Mouse (Mus musculus): ENCODE measurements around the gene Chkb. TPM values are rescaled to one million over a fixed set of nuclear protein-coding genes. Genes with fewer than 3 reads are reported as not detected.
A peak's percentile ranks its signal among the peaks of the same experiment; 100 is the strongest.

The Chkb gene
- polyA plus RNA-seq, 1 experiment: 45.7 TPM

GRCm38 (mm10) chr15:89452906-89453864, 23.5 kb upstream of the Chkb start:
- Histone ChIP-seq H3K9ac (ENCODE audit: low read depth, poor library complexity, severe bottlenecking) (no peak overlapping the region), H3K4me1 (ENCODE audit: control insufficient read depth, insufficient read depth, low read length) (peaks cover 2% of the 10 kb centered on the region), H3K9me3 (replicated peaks; ENCODE audit: control insufficient read depth, insufficient read depth, low read length, poor library complexity, severe bottlenecking) (no peaks in the 10 kb centered on the region), H3K36me3 (ENCODE audit: control insufficient read depth, insufficient read depth, low read length, poor library complexity, severe bottlenecking) (no peaks in the 10 kb centered on the region), H3K27me3 (ENCODE audit: control insufficient read depth, insufficient read depth, low read length, poor library complexity, severe bottlenecking) (no peaks in the 10 kb centered on the region), H3K4me3 (ENCODE audit: low read depth, low read length) (peak overlapping the region; percentile 89), H3K27ac (ENCODE audit: insufficient read depth, low read length) (no peak overlapping the region)
- no peak for TF ChIP-seq CTCF (IDR thresholded peaks at IDR 0.05; ENCODE audit: low read depth, low read length)
- TF ChIP-seq EP300 (IDR thresholded peaks at IDR 0.05; ENCODE audit: insufficient read depth, low read depth, low read length): no peak
- no peak for TF ChIP-seq POLR2A (IDR thresholded peaks at IDR 0.05; ENCODE audit: insufficient read depth, low read length)

DNA sequence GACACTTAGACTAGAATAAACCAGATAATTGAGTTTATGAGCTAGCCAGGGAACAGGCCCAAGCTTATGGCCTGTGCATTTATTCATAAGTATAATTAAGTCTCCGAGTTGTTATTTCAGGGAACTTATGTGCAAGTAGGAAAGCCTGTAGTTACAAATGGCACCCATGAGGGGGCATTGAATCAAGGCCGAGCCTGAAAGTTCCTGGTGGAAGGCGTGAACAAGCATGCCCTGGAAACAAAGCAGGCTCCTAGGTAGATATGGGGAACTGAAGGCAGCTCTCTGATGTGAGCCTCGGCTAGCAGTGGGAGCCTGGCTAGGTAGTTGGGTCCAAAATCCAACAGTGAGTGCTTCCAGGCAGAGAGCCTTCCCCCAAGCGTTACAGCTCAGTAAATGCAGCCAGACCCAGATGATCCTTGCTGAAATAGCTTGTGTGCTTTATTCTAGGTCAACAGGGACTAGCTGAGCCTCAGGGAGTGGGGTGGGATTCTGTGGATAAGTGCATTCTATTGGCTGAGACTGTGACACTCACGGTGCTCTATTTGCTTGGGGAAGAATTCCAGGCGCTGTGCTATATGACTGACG, 12.9 kb upstream of the Chkb start:
- no peaks in the 10 kb centered on the region for H3K9me3 ChIP-seq (replicated peaks; ENCODE audit: control insufficient read depth, insufficient read depth, low read length, poor library complexity, severe bottlenecking)
- H3K9ac ChIP-seq (ENCODE audit: low read depth, poor library complexity, severe bottlenecking): no peak overlapping the region
- H3K4me3 ChIP-seq (ENCODE audit: low read depth, low read length): no peak overlapping the region
- TF ChIP-seq POLR2A (IDR thresholded peaks at IDR 0.05; ENCODE audit: insufficient read depth, low read length) (no peak), CTCF (IDR thresholded peaks at IDR 0.05; ENCODE audit: low read depth, low read length) (peak; percentile 1), EP300 (IDR thresholded peaks at IDR 0.05; ENCODE audit: insufficient read depth, low read depth, low read length) (no peak)
- H3K27ac ChIP-seq (ENCODE audit: insufficient read depth, low read length): no peak overlapping the region
- H3K4me1 ChIP-seq (ENCODE audit: control insufficient read depth, insufficient read depth, low read length): no peaks in the 10 kb centered on the region
- H3K27me3 ChIP-seq (ENCODE audit: control insufficient read depth, insufficient read depth, low read length, poor library complexity, severe bottlenecking): no peaks in the 10 kb centered on the region; the same call in 1 of the 2 replicates
- no peaks in the 10 kb centered on the region for H3K36me3 ChIP-seq (ENCODE audit: control insufficient read depth, insufficient read depth, low read length, poor library complexity, severe bottlenecking)

DNA sequence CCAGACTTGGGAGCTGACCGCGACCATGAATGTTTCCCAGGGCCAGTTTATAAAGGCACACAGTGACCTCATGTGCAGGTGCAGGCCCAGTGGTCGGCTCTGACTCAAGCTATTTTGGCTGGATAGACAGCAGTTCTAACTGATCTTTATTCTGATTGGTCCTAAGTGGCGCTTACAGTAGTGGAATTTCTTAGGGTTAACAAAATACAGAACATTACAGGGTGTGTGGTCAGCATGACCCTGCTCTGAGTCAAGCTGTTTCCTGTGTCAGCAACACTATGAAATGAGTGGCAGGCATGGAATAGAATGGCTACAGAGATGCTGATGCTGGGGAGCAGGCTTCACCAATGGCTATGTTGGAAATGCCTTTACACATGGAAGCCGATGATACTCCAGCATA, 6.2 kb upstream of the Chkb start:
- Histone ChIP-seq H3K9ac (ENCODE audit: low read depth, poor library complexity, severe bottlenecking) (no peak overlapping the region), H3K36me3 (ENCODE audit: control insufficient read depth, insufficient read depth, low read length, poor library complexity, severe bottlenecking) (no peaks in the 10 kb centered on the region), H3K27ac (ENCODE audit: insufficient read depth, low read length) (no peak overlapping the region), H3K9me3 (replicated peaks; ENCODE audit: control insufficient read depth, insufficient read depth, low read length, poor library complexity, severe bottlenecking) (no peaks in the 10 kb centered on the region), H3K4me1 (ENCODE audit: control insufficient read depth, insufficient read depth, low read length) (no peaks in the 10 kb centered on the region), H3K4me3 (ENCODE audit: low read depth, low read length) (no peak overlapping the region), H3K27me3 (ENCODE audit: control insufficient read depth, insufficient read depth, low read length, poor library complexity, severe bottlenecking) (no peaks in the 10 kb centered on the region; the same call in 1 of the 2 replicates)
- no peak for TF ChIP-seq EP300 (IDR thresholded peaks at IDR 0.05; ENCODE audit: insufficient read depth, low read depth, low read length)
- TF ChIP-seq CTCF (IDR thresholded peaks at IDR 0.05; ENCODE audit: low read depth, low read length): no peak
- no peak for TF ChIP-seq POLR2A (IDR thresholded peaks at IDR 0.05; ENCODE audit: insufficient read depth, low read length)

GRCm38 (mm10) chr15:89434136-89434535, 4.4 kb upstream of the Chkb start:
- TF ChIP-seq CTCF (IDR thresholded peaks at IDR 0.05; ENCODE audit: low read depth, low read length): no peak
- no peak for TF ChIP-seq EP300 (IDR thresholded peaks at IDR 0.05; ENCODE audit: insufficient read depth, low read depth, low read length)
- no peak for TF ChIP-seq POLR2A (IDR thresholded peaks at IDR 0.05; ENCODE audit: insufficient read depth, low read length)
- Histone ChIP-seq H3K4me3 (ENCODE audit: low read depth, low read length) (no peak overlapping the region), H3K9me3 (replicated peaks; ENCODE audit: control insufficient read depth, insufficient read depth, low read length, poor library complexity, severe bottlenecking) (no peaks in the 10 kb centered on the region), H3K9ac (ENCODE audit: low read depth, poor library complexity, severe bottlenecking) (no peak overlapping the region), H3K27ac (ENCODE audit: insufficient read depth, low read length) (no peak overlapping the region), H3K36me3 (ENCODE audit: control insufficient read depth, insufficient read depth, low read length, poor library complexity, severe bottlenecking) (no peaks in the 10 kb centered on the region), H3K27me3 (ENCODE audit: control insufficient read depth, insufficient read depth, low read length, poor library complexity, severe bottlenecking) (no peaks in the 10 kb centered on the region), H3K4me1 (ENCODE audit: control insufficient read depth, insufficient read depth, low read length) (no peaks in the 10 kb centered on the region)

DNA sequence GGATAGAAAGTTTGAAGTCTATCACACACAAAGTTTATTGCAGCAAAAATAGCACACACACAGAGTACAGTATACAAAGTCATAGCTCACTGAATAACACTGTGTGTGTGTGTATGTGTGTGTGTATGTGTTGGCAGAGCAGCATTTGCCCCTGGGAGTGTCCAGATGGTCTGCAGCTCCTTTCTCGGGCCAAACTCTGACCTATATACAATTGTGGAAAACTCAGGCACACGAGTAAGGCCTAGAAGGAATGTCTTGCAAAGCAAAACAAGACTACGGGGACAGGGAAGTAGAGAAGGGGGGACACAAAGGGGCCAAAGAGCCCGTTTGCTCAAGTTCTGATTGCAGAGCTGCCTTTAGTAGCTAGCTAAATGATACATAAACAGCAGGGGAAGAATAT, 3.2 kb upstream of the Chkb start:
- Histone ChIP-seq H3K27ac (ENCODE audit: insufficient read depth, low read length) (no peak overlapping the region), H3K27me3 (ENCODE audit: control insufficient read depth, insufficient read depth, low read length, poor library complexity, severe bottlenecking) (no peaks in the 10 kb centered on the region), H3K9ac (ENCODE audit: low read depth, poor library complexity, severe bottlenecking) (no peak overlapping the region), H3K36me3 (ENCODE audit: control insufficient read depth, insufficient read depth, low read length, poor library complexity, severe bottlenecking) (no peaks in the 10 kb centered on the region), H3K4me3 (ENCODE audit: low read depth, low read length) (no peak overlapping the region), H3K9me3 (replicated peaks; ENCODE audit: control insufficient read depth, insufficient read depth, low read length, poor library complexity, severe bottlenecking) (no peaks in the 10 kb centered on the region), H3K4me1 (ENCODE audit: control insufficient read depth, insufficient read depth, low read length) (no peaks in the 10 kb centered on the region)
- TF ChIP-seq CTCF (IDR thresholded peaks at IDR 0.05; ENCODE audit: low read depth, low read length): no peak
- TF ChIP-seq EP300 (IDR thresholded peaks at IDR 0.05; ENCODE audit: insufficient read depth, low read depth, low read length): no peak
- no peak for TF ChIP-seq POLR2A (IDR thresholded peaks at IDR 0.05; ENCODE audit: insufficient read depth, low read length)

DNA sequence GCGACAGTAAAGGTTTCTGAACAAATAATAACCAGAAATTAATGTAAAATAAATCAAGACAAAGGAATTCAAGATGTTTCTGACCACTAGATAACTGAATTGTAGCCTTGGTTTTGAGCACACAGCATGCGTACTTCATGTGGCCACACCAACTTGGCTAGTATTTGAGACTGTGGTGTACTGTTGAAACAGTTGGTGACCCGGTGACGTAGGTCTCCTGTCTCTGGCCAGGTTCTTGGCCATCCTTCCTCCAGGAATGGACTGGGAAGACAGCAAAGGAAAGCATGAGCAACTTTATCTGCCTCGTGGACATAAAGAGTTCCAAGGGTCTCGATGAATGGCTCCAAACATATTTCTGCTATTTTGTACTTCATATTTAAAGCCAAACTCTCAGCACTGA, 2.1 kb upstream of the Chkb start:
- H3K9me3 ChIP-seq (replicated peaks; ENCODE audit: control insufficient read depth, insufficient read depth, low read length, poor library complexity, severe bottlenecking): no peaks in the 10 kb centered on the region
- H3K4me1 ChIP-seq (ENCODE audit: control insufficient read depth, insufficient read depth, low read length): no peaks in the 10 kb centered on the region
- no peak overlapping the region for H3K9ac ChIP-seq (ENCODE audit: low read depth, poor library complexity, severe bottlenecking)
- H3K4me3 ChIP-seq (ENCODE audit: low read depth, low read length): no peak overlapping the region
- TF ChIP-seq CTCF (IDR thresholded peaks at IDR 0.05; ENCODE audit: low read depth, low read length) (no peak), EP300 (IDR thresholded peaks at IDR 0.05; ENCODE audit: insufficient read depth, low read depth, low read length) (no peak), POLR2A (IDR thresholded peaks at IDR 0.05; ENCODE audit: insufficient read depth, low read length) (no peak)
- no peaks in the 10 kb centered on the region for H3K27me3 ChIP-seq (ENCODE audit: control insufficient read depth, insufficient read depth, low read length, poor library complexity, severe bottlenecking)
- H3K36me3 ChIP-seq (ENCODE audit: control insufficient read depth, insufficient read depth, low read length, poor library complexity, severe bottlenecking): peaks cover 5% of the 10 kb centered on the region; the same call in 1 of the 2 replicates
- no peak overlapping the region for H3K27ac ChIP-seq (ENCODE audit: insufficient read depth, low read length)

All from ES-Bruce4 (cell line).